Mouse (Mus musculus) megakaryocyte, embryonic 14.5 days (primary cell): ENCODE measurements around the gene Arhgap27.

Experiments
- FLI1 ChIP-seq: IDR thresholded peaks from 2 replicates; pipeline ENCODE4 v1.6.1; 2012; ENCODE audit warnings: low read length, inconsistent platforms, mixed read lengths
- GATA1 ChIP-seq: IDR thresholded peaks from 3 replicates; pipeline ENCODE4 v1.6.1; 2012; ENCODE audit warnings: mixed read lengths, low read length, inconsistent platforms, borderline replicate concordance

GRCm38 (mm10) chr11:103309956-103310574 is 53.4 kb downstream of the Arhgap27 start:
- TF ChIP-seq GATA1, result no peak
- no peak for TF ChIP-seq FLI1
